Mouse (Mus musculus) neural tube, embryonic 12.5 days (tissue): Measurements from ENCODE around the gene Mdc1. TPM values are rescaled to one million over a fixed set of nuclear protein-coding genes. Genes with fewer than 3 reads are reported as not detected.
A peak's percentile ranks its signal among the peaks of the same experiment; 100 is the strongest.
"Not testable (repeated sequence)": the region's sequence is repeated elsewhere in the genome, so short reads cannot be mapped to it uniquely, and the experiment has no call there.

Source experiments
- ATAC-seq: fragments of 200-750 bp; cut with Nextera tagmentation; 2 replicates; pipeline ENCODE4 v1.8.0; 2017; ENCODE audit warnings: low read depth, mild to moderate bottlenecking, moderate TSS enrichment, moderate library complexity; ENCODE audit not compliant: low FRiP score
- H3K27ac ChIP-seq: fragments of 300-500 bp; sonication (generic); 2 replicates; pipeline ENCODE4 v1.5.1; 2016
- H3K27me3 ChIP-seq: fragments of 300-500 bp; sonication (generic); replicated peaks from 2 replicates; pipeline ENCODE4 v1.6.1; 2016; ENCODE audit warnings: mild to moderate bottlenecking
- H3K36me3 ChIP-seq: fragments of 300-500 bp; sonication (generic); 2 replicates; pipeline ENCODE4 v1.6.1; 2016; ENCODE audit warnings: mild to moderate bottlenecking
- H3K4me1 ChIP-seq: fragments of 300-500 bp; sonication (generic); 2 replicates; pipeline ENCODE4 v1.6.1; 2016
- H3K4me2 ChIP-seq: fragments of 300-500 bp; sonication (generic); replicated peaks from 2 replicates; pipeline ENCODE4 v1.6.1; 2016; ENCODE audit warnings: mild to moderate bottlenecking
- H3K4me3 ChIP-seq: fragments of 300-500 bp; sonication (generic); 2 replicates; pipeline ENCODE4 v1.5.1; 2016
- H3K9ac ChIP-seq: fragments of 300-500 bp; sonication (generic); 2 replicates; pipeline ENCODE4 v1.6.1; 2016; ENCODE audit warnings: mild to moderate bottlenecking
- H3K9me3 ChIP-seq: fragments of 300-500 bp; sonication (generic); 2 replicates; pipeline ENCODE4 v1.6.1; 2016; ENCODE audit warnings: mild to moderate bottlenecking
- whole genome bisulfite sequencing: fragments of 180-500 bp; shearing (Covaris S2); methylation state at CpG from one replicate; pipeline ENCODE4 v1.1.7; 2016; 5-methylcytosine and 5-hydroxymethylcytosine counted together
- polyA plus RNA-seq: library from polyadenylated mRNA; unstranded; fragments of >200 nt; fragmentation: Nextera tagmentation; extraction: Ambion mirVana; gene quantifications from 2 replicates; pipeline ENCODE4 v1.2.1, GENCODE M21; 2016

The Mdc1 gene
- polyA plus RNA-seq, 1 experiment from 2014 or later: 14.7 TPM

- Histone ChIP-seq H3K4me3 (peak overlapping the region; percentile 72), H3K4me2 (peak overlapping the region; percentile 89), H3K9ac (peak overlapping the region; percentile 93), H3K36me3 (peaks cover 38% of the 10 kb centered on the region), H3K27me3 (no peaks in the 10 kb centered on the region), H3K27ac (peak overlapping the region; percentile 95), H3K4me1 (peaks cover 47% of the 10 kb centered on the region), H3K9me3 (no peaks in the 10 kb centered on the region)
- WGBS: under 1% methylated on average over 18 of the region's 18 CpGs
- peak; percentile 23 for ATAC-seq
Observed at GRCm38 (mm10) chr17:35837487-35837886, 3.8 kb upstream of the Mdc1 start.

DNA sequence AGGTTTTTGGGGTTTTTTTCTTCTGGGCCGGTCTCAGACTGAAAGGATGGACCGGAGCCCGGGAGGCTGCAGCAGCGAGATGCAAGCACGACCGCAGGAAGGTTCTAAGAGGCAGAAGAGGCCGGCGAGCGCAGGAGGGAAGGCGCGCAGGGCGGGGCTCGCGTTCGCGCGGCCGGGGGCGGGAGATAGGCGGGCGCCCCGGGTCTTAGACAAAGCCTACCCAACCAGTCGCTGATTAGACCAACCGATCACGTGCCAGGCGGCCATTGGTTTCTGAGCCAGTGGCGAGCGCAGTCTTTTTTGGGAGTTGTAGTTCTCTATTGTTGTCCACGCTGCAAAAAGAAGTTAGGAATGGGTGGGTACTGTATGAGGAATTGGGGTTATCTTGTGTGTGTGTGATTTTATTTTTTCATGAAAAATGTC is 3.2 kb upstream of the Mdc1 start, which contains the start of gene Tubb5:
Tubb5 (minus strand) TSS at position 185 of the 423 bp plus-strand sequence.
- Histone ChIP-seq H3K27me3 (no peaks in the 10 kb centered on the region), H3K9me3 (no peaks in the 10 kb centered on the region), H3K36me3 (peaks cover 37% of the 10 kb centered on the region), H3K4me3 (peak within 1 kb of the TSS; percentile 72), H3K27ac (peak within 1 kb of the TSS; percentile 95), H3K4me1 (peaks cover 47% of the 10 kb centered on the region), H3K4me2 (peak within 1 kb of the TSS; percentile 89), H3K9ac (peak within 1 kb of the TSS; percentile 93)
- WGBS: under 1% methylated on average over 29 of the region's 29 CpGs
- peak; percentile 76 for ATAC-seq

- peaks cover 33% of the 10 kb centered on the region for H3K36me3 ChIP-seq
- WGBS: 2% methylated on average over 5 of the region's 5 CpGs
Observed at GRCm38 (mm10) chr17:35838570-35838969, 2.7 kb upstream of the Mdc1 start.

DNA sequence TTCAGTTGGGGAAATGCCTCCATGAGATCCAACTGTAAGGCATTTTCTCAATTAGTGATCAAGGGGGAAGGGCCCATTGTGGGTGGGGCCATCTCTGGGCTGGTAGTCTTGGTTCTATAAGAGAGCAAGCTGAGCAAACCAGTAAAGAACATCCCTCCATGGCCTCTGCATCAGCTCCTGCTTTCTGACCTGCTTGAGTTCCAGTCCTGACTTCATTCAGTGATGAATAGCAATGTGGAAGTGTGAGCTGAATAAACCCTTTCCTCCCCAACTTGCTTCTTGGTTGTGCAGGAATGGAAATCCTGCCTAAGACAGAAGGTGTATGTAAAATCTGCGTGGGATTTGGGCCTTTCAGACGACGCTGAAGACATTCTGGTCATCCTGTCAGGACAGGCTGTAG is 2.3 kb upstream of the Mdc1 start:
- 52% methylated on average over 3 of the region's 3 CpGs for WGBS

More at GRCm38 (mm10) chr17:35838570-35838969, 2.7 kb upstream of the Mdc1 start:
- H3K27ac ChIP-seq: peak overlapping the region; percentile 95
- H3K4me2 ChIP-seq: peak overlapping the region; percentile 89
- H3K9ac ChIP-seq: peak overlapping the region; percentile 61
- ATAC-seq: no peak
- H3K4me3 ChIP-seq: peak overlapping the region; percentile 72
- H3K9me3 ChIP-seq: no peaks in the 10 kb centered on the region
- no peaks in the 10 kb centered on the region for H3K27me3 ChIP-seq
- H3K4me1 ChIP-seq: peaks cover 43% of the 10 kb centered on the region

GRCm38 (mm10) chr17:35840561-35840960 is 754 bp upstream of the Mdc1 start:
- Histone ChIP-seq H3K36me3 (peaks cover 21% of the 10 kb centered on the region), H3K4me1 (peaks cover 23% of the 10 kb centered on the region), H3K4me2 (peak overlapping the region; percentile 47), H3K9me3 (no peaks in the 10 kb centered on the region), H3K27me3 (no peaks in the 10 kb centered on the region), H3K27ac (no peak overlapping the region), H3K9ac (no peak overlapping the region), H3K4me3 (peak overlapping the region; percentile 24; the same call in 1 of the 2 replicates)
- WGBS: 59% methylated on average over 14 of the region's 14 CpGs
- no peak for ATAC-seq

More for the DNA sequence above, 2.3 kb upstream of the Mdc1 start:
- Histone ChIP-seq H3K4me2 (peak overlapping the region; percentile 89), H3K9ac (peak overlapping the region; percentile 61; the same call in 1 of the 2 replicates), H3K4me3 (peak overlapping the region; percentile 72), H3K4me1 (peaks cover 39% of the 10 kb centered on the region), H3K36me3 (peaks cover 28% of the 10 kb centered on the region)
- not testable (repeated sequence) for H3K27me3 ChIP-seq, H3K27ac ChIP-seq, H3K9me3 ChIP-seq, ATAC-seq

DNA sequence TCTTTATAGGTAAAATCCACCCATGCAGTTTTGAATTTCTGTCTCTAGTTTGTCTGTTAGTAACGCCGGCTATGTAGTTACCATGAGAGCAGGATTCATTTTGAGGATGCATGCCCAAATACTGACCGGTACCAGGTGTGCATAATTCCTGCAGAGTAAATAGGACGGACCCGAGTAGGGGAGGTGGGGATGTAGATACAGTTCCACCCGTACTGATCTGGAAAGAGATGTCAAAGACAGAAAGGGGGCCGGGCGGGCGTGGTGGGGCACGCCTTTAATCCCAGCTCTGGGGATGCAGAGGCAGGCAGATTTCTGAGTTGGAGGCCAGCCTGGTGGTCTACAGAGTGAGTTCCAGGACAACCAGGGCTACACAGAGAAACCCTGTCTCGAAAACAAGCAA is 691 bp downstream of the Mdc1 start:
- Histone ChIP-seq H3K4me1 (peaks cover 16% of the 10 kb centered on the region), H3K9me3 (no peaks in the 10 kb centered on the region), H3K4me2 (peak overlapping the region; percentile 65), H3K36me3 (peaks cover 21% of the 10 kb centered on the region), H3K27me3 (no peaks in the 10 kb centered on the region), H3K27ac (0 out of 2 replicates have a peak overlapping the region, but pooled peaks have one; percentile 26), H3K4me3 (peak overlapping the region; percentile 53), H3K9ac (peak overlapping the region; percentile 64)
- WGBS: 20% methylated on average over 11 of the region's 11 CpGs
- no peak for ATAC-seq

GRCm38 (mm10) chr17:35843514-35843913 is 2.2 kb downstream of the Mdc1 start:
- 92% methylated on average over 3 of the region's 3 CpGs for WGBS

DNA sequence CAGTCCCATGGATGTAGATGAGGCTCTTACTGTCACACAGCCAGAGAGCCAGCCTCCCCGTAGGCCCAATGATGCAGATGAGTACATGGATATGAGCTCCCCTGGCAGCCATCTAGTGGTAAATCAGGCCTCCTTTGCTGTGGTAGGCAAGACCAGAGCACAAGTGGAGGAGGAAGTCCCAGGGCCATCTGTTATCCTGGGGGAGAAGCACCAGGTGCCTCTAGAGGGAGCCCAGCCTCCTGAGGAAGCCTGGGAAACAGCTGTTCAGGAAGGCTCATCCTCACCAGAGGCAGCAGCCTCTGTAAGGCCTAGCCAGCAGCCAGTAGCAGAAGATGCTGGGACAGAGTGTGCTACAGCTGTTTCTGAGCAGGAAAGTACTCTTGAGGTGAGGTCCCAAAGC is 6.8 kb downstream of the Mdc1 start:
- ATAC-seq: no peak
- no peaks in the 10 kb centered on the region for H3K4me1 ChIP-seq
- H3K9me3 ChIP-seq: no peaks in the 10 kb centered on the region
- H3K9ac ChIP-seq: no peak overlapping the region
- H3K27ac ChIP-seq: no peak overlapping the region
- no peaks in the 10 kb centered on the region for H3K27me3 ChIP-seq
- H3K4me3 ChIP-seq: no peak overlapping the region
- 69% methylated on average over 1 of the region's 1 CpGs for WGBS
- H3K4me2 ChIP-seq: no peak overlapping the region
- H3K36me3 ChIP-seq: peaks cover 76% of the 10 kb centered on the region

More at GRCm38 (mm10) chr17:35843514-35843913, 2.2 kb downstream of the Mdc1 start:
- Histone ChIP-seq H3K36me3 (peaks cover 36% of the 10 kb centered on the region), H3K9me3 (no peaks in the 10 kb centered on the region), H3K27me3 (no peaks in the 10 kb centered on the region), H3K4me2 (no peak overlapping the region), H3K9ac (no peak overlapping the region), H3K4me3 (no peak overlapping the region), H3K27ac (no peak overlapping the region), H3K4me1 (peaks cover 16% of the 10 kb centered on the region)
- no peak for ATAC-seq

- ATAC-seq: no peak
- no peaks in the 10 kb centered on the region for H3K4me1 ChIP-seq
- WGBS: 94% methylated on average over 3 of the region's 3 CpGs
Observed at GRCm38 (mm10) chr17:35850974-35851373, 9.7 kb downstream of the Mdc1 start.

DNA sequence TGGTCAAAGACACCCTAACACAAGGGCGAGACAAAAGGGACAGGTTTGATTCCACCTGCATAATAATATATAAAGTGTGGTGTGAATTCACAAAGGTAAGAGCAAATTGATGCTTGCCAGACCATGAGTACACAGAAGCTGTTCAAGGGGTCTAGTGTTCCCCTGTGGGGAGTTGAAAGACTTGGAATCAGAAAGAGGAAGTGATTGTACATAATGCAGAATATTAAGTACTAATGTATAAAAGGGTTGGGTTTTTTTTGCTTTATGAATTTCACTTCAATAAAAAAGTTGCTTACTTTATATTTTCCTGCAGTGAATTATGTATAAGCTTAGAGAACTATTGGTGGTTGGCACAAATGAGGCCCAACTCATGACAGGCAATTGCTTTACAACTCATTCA is 18.1 kb downstream of the Mdc1 start:
- Histone ChIP-seq H3K36me3 (peaks cover 30% of the 10 kb centered on the region), H3K9me3 (no peaks in the 10 kb centered on the region), H3K4me1 (peaks cover 8% of the 10 kb centered on the region; the same call in 1 of the 2 replicates), H3K4me3 (no peak overlapping the region), H3K9ac (no peak overlapping the region), H3K4me2 (no peak overlapping the region), H3K27me3 (no peaks in the 10 kb centered on the region), H3K27ac (no peak overlapping the region)
- ATAC-seq: no peak
- 93% methylated on average over 1 of the region's 1 CpGs for WGBS

More at GRCm38 (mm10) chr17:35850974-35851373, 9.7 kb downstream of the Mdc1 start:
- H3K27me3 ChIP-seq: no peaks in the 10 kb centered on the region
- no peak overlapping the region for H3K27ac ChIP-seq
- no peak overlapping the region for H3K4me3 ChIP-seq
- no peaks in the 10 kb centered on the region for H3K9me3 ChIP-seq
- no peak overlapping the region for H3K9ac ChIP-seq
- no peak overlapping the region for H3K4me2 ChIP-seq
- peaks cover 85% of the 10 kb centered on the region for H3K36me3 ChIP-seq

- H3K27me3 ChIP-seq: no peaks in the 10 kb centered on the region
- no peak overlapping the region for H3K4me2 ChIP-seq
- ATAC-seq: no peak
- H3K4me1 ChIP-seq: peaks cover 11% of the 10 kb centered on the region
- H3K9ac ChIP-seq: no peak overlapping the region
- peaks cover 25% of the 10 kb centered on the region for H3K36me3 ChIP-seq
- H3K27ac ChIP-seq: no peak overlapping the region
- no peaks in the 10 kb centered on the region for H3K9me3 ChIP-seq
- 67% methylated on average over 2 of the region's 2 CpGs for WGBS
- H3K4me3 ChIP-seq: no peak overlapping the region
Observed at GRCm38 (mm10) chr17:35859835-35860234, 18.5 kb downstream of the Mdc1 start.

GRCm38 (mm10) chr17:35860831-35861197 is 19.5 kb downstream of the Mdc1 start:
- WGBS: 5% methylated on average over 12 of the region's 12 CpGs
- Histone ChIP-seq H3K27ac (peak overlapping the region; percentile 79; the same call in 1 of the 2 replicates), H3K4me3 (peak overlapping the region; percentile 54), H3K4me1 (peaks cover 18% of the 10 kb centered on the region), H3K9ac (peak overlapping the region; percentile 66), H3K4me2 (peak overlapping the region; percentile 69), H3K27me3 (no peaks in the 10 kb centered on the region), H3K36me3 (peaks cover 21% of the 10 kb centered on the region), H3K9me3 (no peaks in the 10 kb centered on the region)
- no peak for ATAC-seq
